Mouse (Mus musculus) stomach, postnatal 0 days (tissue): ENCODE data around the gene Plscr1. TPM values are rescaled to one million over a fixed set of nuclear protein-coding genes. Genes with fewer than 3 reads are reported as not detected.

ENCODE experiments used
- ATAC-seq: fragments of 200-750 bp; cut with Nextera tagmentation; 2 replicates; pipeline ENCODE4 v1.8.0; 2017; ENCODE audit not compliant: low FRiP score, low TSS enrichment
- DNase-seq: peaks from one replicate; pipeline ENCODE4 v3.0.0-alpha.2; 2016; ENCODE audit warnings: low spot score
- H3K27ac ChIP-seq: fragments of 300-500 bp; sonication (generic); replicated peaks from 2 replicates; pipeline ENCODE4 v1.5.1; 2014; ENCODE audit warnings: mild to moderate bottlenecking, control low read depth
- H3K27me3 ChIP-seq: fragments of 300-500 bp; sonication (generic); 2 replicates; pipeline ENCODE4 v1.6.1; 2014; ENCODE audit warnings: low read length; ENCODE audit not compliant: control insufficient read depth, insufficient read depth
- H3K36me3 ChIP-seq: fragments of 300-500 bp; sonication (generic); 2 replicates; pipeline ENCODE4 v1.6.1; 2014; ENCODE audit warnings: low read length, mixed read lengths; ENCODE audit not compliant: control insufficient read depth, insufficient read depth
- H3K4me1 ChIP-seq: fragments of 300-500 bp; sonication (generic); replicated peaks from 2 replicates; pipeline ENCODE4 v1.6.1; 2014; ENCODE audit warnings: antibody characterized with exemption; ENCODE audit not compliant: control insufficient read depth, insufficient read depth
- H3K4me2 ChIP-seq: fragments of 300-500 bp; sonication (generic); replicated peaks from 2 replicates; pipeline ENCODE4 v1.6.1; 2014; ENCODE audit warnings: low read depth, mild to moderate bottlenecking, control low read depth, moderate library complexity
- H3K4me3 ChIP-seq: fragments of 300-500 bp; sonication (generic); 2 replicates; pipeline ENCODE4 v1.5.1; 2014; ENCODE audit warnings: low read depth, low read length, control low read depth
- H3K9ac ChIP-seq: fragments of 300-500 bp; sonication (generic); 2 replicates; pipeline ENCODE4 v1.6.1; 2014; ENCODE audit warnings: mild to moderate bottlenecking, low read length, control low read depth, mixed read lengths
- H3K9me3 ChIP-seq: fragments of 300-500 bp; sonication (generic); 2 replicates; pipeline ENCODE4 v1.6.1; 2016; ENCODE audit warnings: low read length; ENCODE audit not compliant: control insufficient read depth
- CTCF ChIP-seq: IDR thresholded peaks from 2 replicates; pipeline ENCODE4 v1.5.1; 2016; ENCODE audit warnings: antibody characterized with exemption, low read depth, mild to moderate bottlenecking, moderate library complexity
- EP300 ChIP-seq: optimal IDR thresholded peaks from 2 replicates; pipeline ENCODE3; 2016; ENCODE audit warnings: antibody characterized with exemption
- WGBS: fragments of 180-500 bp; shearing (Covaris S2); extraction: QIAGEN DNeasy Blood & Tissue Kit; methylation state at CpG from one replicate; pipeline ENCODE4 v1.1.7; 2014; 5-methylcytosine and 5-hydroxymethylcytosine counted together
- polyA plus RNA-seq: library from polyadenylated mRNA; unstranded; fragments of >200 nt; fragmentation: Nextera tagmentation; extraction: Ambion mirVana; gene quantifications from 2 replicates; pipeline ENCODE4 v1.2.1, GENCODE M21; 2015

Plscr1 gene
- polyA plus RNA-seq, 1 experiment from 2014 or later, result 41.0 TPM

GRCm38 (mm10) chr9:92211048-92211447, 38.5 kb upstream of the Plscr1 start:
- no peak for TF ChIP-seq CTCF
- no peak for TF ChIP-seq EP300
- no peak overlapping the region for H3K4me3 ChIP-seq
- DNase-seq (no peak), ATAC-seq (no peak)
- H3K36me3 ChIP-seq, result no peaks in the 10 kb centered on the region
- H3K27ac ChIP-seq, result no peak overlapping the region
- H3K9me3 ChIP-seq, result no peaks in the 10 kb centered on the region
- no peak overlapping the region for H3K9ac ChIP-seq
- no peak overlapping the region for H3K4me2 ChIP-seq
- no peaks in the 10 kb centered on the region for H3K4me1 ChIP-seq
- WGBS, result 16% methylated on average over 3 of the region's 3 CpGs
- no peaks in the 10 kb centered on the region for H3K27me3 ChIP-seq

- no peak for TF ChIP-seq EP300
- TF ChIP-seq CTCF, result peak; percentile 63
- Histone ChIP-seq H3K9ac (no peak overlapping the region), H3K4me1 (no peaks in the 10 kb centered on the region), H3K27ac (no peak overlapping the region), H3K4me2 (no peak overlapping the region), H3K27me3 (no peaks in the 10 kb centered on the region), H3K4me3 (no peak overlapping the region), H3K9me3 (no peaks in the 10 kb centered on the region), H3K36me3 (no peaks in the 10 kb centered on the region)
- no peak for DNase-seq
- WGBS, result 56% methylated on average over 4 of the region's 4 CpGs
- ATAC-seq, result no peak
Observed at GRCm38 (mm10) chr9:92217484-92217883, 32.1 kb upstream of the Plscr1 start.

- Histone ChIP-seq H3K27ac (no peak overlapping the region), H3K4me1 (no peaks in the 10 kb centered on the region), H3K9ac (no peak overlapping the region), H3K27me3 (no peaks in the 10 kb centered on the region), H3K4me3 (no peak overlapping the region), H3K9me3 (no peaks in the 10 kb centered on the region), H3K4me2 (no peak overlapping the region), H3K36me3 (no peaks in the 10 kb centered on the region)
- WGBS, result 92% methylated on average over 2 of the region's 2 CpGs
- DNase-seq (no peak), ATAC-seq (no peak)
- TF ChIP-seq EP300 (no peak), CTCF (no peak)
Observed at GRCm38 (mm10) chr9:92217896-92218295, 31.7 kb upstream of the Plscr1 start.

GRCm38 (mm10) chr9:92220151-92220550, 29.4 kb upstream of the Plscr1 start:
- Histone ChIP-seq H3K4me1 (no peaks in the 10 kb centered on the region), H3K27me3 (no peaks in the 10 kb centered on the region), H3K9me3 (no peaks in the 10 kb centered on the region), H3K36me3 (no peaks in the 10 kb centered on the region), H3K4me3 (no peak overlapping the region), H3K4me2 (no peak overlapping the region), H3K9ac (no peak overlapping the region), H3K27ac (no peak overlapping the region)
- WGBS, result 24% methylated on average over 3 of the region's 3 CpGs
- ATAC-seq, result no peak
- DNase-seq, result no peak
- TF ChIP-seq EP300, result no peak
- TF ChIP-seq CTCF, result no peak

GRCm38 (mm10) chr9:92221480-92221879, 28.1 kb upstream of the Plscr1 start:
- no peak for DNase-seq
- Histone ChIP-seq H3K4me1 (no peaks in the 10 kb centered on the region), H3K36me3 (no peaks in the 10 kb centered on the region), H3K9me3 (no peaks in the 10 kb centered on the region), H3K9ac (no peak overlapping the region), H3K27ac (no peak overlapping the region), H3K27me3 (no peaks in the 10 kb centered on the region), H3K4me3 (no peak overlapping the region), H3K4me2 (no peak overlapping the region)
- no peak for ATAC-seq
- TF ChIP-seq EP300 (no peak), CTCF (no peak)

- H3K27ac ChIP-seq, result no peak overlapping the region
- TF ChIP-seq CTCF (no peak), EP300 (no peak)
- H3K27me3 ChIP-seq, result no peaks in the 10 kb centered on the region
- H3K4me3 ChIP-seq, result no peak overlapping the region
- no peak overlapping the region for H3K9ac ChIP-seq
- ATAC-seq (no peak), DNase-seq (no peak)
- H3K4me1 ChIP-seq, result no peaks in the 10 kb centered on the region
- WGBS, result 79% methylated on average over 1 of the region's 1 CpGs
- no peak overlapping the region for H3K4me2 ChIP-seq
- H3K36me3 ChIP-seq, result no peaks in the 10 kb centered on the region
- H3K9me3 ChIP-seq, result no peaks in the 10 kb centered on the region
Observed at GRCm38 (mm10) chr9:92224598-92225231, 24.8 kb upstream of the Plscr1 start.
